Mouse (Mus musculus): ENCODE data around the gene Cdh16. TPM values are rescaled to one million over a fixed set of nuclear protein-coding genes. Genes with fewer than 3 reads are reported as not detected.
A peak's percentile ranks its signal among the peaks of the same experiment; 100 is the strongest.

Cdh16 gene
- polyA plus RNA-seq, 1 experiment from 2014 or later, result not detected

DNA sequence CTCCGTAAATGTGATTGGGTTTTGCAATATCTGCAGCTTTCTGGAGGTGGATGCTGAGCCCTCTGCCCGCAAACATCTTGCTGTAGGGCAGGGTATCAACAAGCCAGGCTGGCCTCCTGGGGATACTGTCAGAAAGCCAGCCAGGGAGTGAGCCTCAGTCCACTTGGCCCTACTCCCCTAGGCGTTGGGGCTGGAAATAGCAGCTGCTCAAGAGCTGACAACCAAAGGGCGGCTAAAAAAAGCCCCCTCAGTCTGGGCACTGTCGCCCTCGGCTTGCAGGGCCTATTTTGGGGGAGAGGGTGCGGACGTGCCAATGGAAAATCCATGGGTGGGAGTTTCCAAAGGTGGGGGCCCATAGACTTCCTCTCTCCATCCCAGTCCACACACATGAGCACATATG is 15.0 kb downstream of the Cdh16 start:
- no peaks in the 10 kb centered on the region for H3K9me3 ChIP-seq (replicated peaks)
- H3K36me3 ChIP-seq, result no peaks in the 10 kb centered on the region
- no peak overlapping the region for H3K9ac ChIP-seq
- H3K4me2 ChIP-seq (replicated peaks), result no peak overlapping the region
- WGBS, result 80% methylated on average over 8 of the region's 8 CpGs
- no peak for ATAC-seq (ENCODE audit: low FRiP score)
- no peak overlapping the region for H3K4me3 ChIP-seq
- no peak overlapping the region for H3K27ac ChIP-seq
- H3K27me3 ChIP-seq, result no peaks in the 10 kb centered on the region; the same call in 1 of the 2 replicates
- 0 out of 2 replicates have a peak, but pooled peaks cover 4% of the 10 kb centered on the region for H3K4me1 ChIP-seq

DNA sequence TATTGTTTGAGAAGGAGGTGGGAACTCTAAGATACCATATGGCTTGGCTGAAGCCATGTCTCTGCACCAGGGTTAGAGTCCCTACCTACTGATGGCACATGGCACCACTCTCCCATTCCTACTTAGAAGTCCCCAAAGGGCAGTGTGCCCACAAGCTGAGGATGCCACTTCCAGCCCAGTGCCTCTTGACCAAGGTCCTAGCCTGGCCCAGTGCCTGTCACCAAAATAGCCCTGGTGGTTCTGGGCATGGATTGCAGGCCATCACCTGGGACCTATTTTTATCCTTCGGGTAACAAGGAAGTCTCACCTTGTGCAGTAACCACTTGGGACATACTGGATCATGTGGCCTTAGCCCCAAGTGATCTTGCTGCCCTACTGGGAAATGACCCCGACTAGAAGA is 16.3 kb downstream of the Cdh16 start:
- no peaks in the 10 kb centered on the region; the same call in 1 of the 2 replicates for H3K27me3 ChIP-seq
- H3K4me2 ChIP-seq (replicated peaks), result no peak overlapping the region
- no peaks in the 10 kb centered on the region for H3K36me3 ChIP-seq
- H3K9me3 ChIP-seq (replicated peaks), result no peaks in the 10 kb centered on the region
- H3K27ac ChIP-seq, result no peak overlapping the region
- H3K9ac ChIP-seq, result no peak overlapping the region
- WGBS, result 76% methylated on average over 2 of the region's 2 CpGs
- ATAC-seq (ENCODE audit: low FRiP score), result no peak
- H3K4me1 ChIP-seq, result 0 out of 2 replicates have a peak, but pooled peaks cover 4% of the 10 kb centered on the region
- H3K4me3 ChIP-seq, result no peak overlapping the region

DNA sequence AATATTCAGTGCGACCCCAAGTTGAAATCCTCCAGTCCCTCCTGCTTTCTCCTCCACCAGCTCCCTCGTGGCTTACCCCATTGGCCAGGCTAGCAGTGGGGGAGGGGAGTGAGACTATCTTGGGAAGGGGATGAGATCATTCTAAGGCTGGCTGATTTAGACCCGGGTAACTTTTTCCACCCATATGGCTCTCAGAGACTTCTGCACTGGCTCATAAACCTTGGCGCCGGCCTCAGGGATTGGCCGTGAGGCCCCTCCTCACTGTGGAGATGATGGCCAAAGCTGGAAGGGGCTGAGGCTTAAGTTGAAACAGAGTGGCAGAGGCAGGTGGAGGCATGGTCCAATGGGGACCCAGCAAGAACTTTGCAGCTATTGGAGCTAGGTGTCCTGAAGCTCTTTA is 17.9 kb downstream of the Cdh16 start:
- Histone ChIP-seq H3K4me3 (no peak overlapping the region), H3K4me1 (peaks cover 9% of the 10 kb centered on the region; the same call in 1 of the 2 replicates), H3K27ac (no peak overlapping the region), H3K4me2 (replicated peaks) (no peak overlapping the region), H3K9me3 (replicated peaks) (no peaks in the 10 kb centered on the region), H3K36me3 (no peaks in the 10 kb centered on the region), H3K27me3 (peaks cover 3% of the 10 kb centered on the region; the same call in 1 of the 2 replicates), H3K9ac (no peak overlapping the region)
- WGBS, result 59% methylated on average over 6 of the region's 6 CpGs
- no peak for ATAC-seq (ENCODE audit: low FRiP score)

DNA sequence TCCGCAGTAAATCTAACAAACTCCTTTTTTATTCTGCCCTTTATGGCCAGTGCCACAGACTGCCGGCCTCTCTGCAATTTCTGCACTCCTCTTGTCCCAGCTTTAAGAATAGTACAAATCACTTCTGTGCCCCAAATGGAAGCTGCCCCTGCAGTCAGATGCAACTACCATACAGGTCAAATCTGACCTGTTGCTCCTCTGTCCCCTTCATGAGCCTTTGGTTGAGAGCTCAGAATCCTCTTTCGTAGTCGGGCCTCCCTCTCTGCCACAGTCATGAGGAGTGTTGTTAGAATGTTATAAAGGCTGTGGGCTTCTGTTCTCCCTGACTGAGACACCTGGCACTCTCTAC is 21.0 kb downstream of the Cdh16 start:
- H3K27ac ChIP-seq, result no peak overlapping the region
- H3K27me3 ChIP-seq, result peaks cover 7% of the 10 kb centered on the region; the same call in 1 of the 2 replicates
- no peak overlapping the region for H3K4me2 ChIP-seq (replicated peaks)
- no peak for ATAC-seq (ENCODE audit: low FRiP score)
- H3K36me3 ChIP-seq, result no peaks in the 10 kb centered on the region
- H3K9me3 ChIP-seq (replicated peaks), result no peaks in the 10 kb centered on the region
- H3K4me3 ChIP-seq, result no peak overlapping the region
- H3K9ac ChIP-seq, result no peak overlapping the region
- 77% methylated on average over 4 of the region's 4 CpGs for WGBS
- H3K4me1 ChIP-seq, result peaks cover 4% of the 10 kb centered on the region; the same call in 1 of the 2 replicates

DNA sequence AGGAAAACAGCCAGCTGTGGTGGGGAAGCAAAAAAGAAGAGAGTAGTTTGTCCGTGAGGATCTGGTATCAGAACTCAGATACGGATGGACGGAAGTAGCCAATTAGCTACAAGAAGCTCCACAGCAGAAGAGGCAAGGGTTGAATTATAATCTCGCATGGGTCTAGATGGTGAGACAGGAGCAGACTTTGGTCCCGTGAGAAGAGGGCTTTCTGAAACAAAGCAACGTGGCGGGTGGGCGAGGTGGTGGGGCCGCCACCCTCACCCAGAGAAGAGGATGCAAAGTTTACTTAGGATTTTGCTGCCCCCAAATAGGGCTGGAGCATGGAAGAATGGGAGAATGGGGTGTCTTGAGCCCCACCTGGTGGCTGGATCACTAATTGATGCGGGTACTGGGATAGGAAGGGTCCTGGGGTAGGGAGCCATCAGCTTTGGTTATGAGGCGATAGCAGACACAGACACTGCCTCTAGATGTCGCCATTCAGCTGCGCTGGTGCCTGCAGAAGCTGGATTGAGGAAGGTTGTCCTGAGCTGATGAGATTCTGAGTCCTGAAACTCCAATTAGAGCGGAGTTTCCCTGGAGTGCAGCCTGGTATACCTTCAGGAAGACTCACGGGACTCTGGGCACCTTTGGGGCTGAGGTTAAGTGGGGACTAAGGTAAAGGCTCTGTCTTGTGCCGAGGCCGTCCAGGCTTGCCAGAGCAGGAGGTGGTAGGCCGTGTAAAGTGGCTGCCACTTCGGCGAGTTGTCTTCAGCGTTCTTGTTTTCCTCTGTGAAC is 21.5 kb downstream of the Cdh16 start:
- peak overlapping the region; percentile 43 for H3K4me2 ChIP-seq (replicated peaks)
- no peaks in the 10 kb centered on the region for H3K9me3 ChIP-seq (replicated peaks)
- ATAC-seq (ENCODE audit: low FRiP score), result peak; percentile 92
- H3K27me3 ChIP-seq, result peaks cover 7% of the 10 kb centered on the region; the same call in 1 of the 2 replicates
- peak overlapping the region; percentile 6; the same call in 1 of the 2 replicates for H3K4me3 ChIP-seq
- peaks cover 4% of the 10 kb centered on the region; the same call in 1 of the 2 replicates for H3K4me1 ChIP-seq
- H3K9ac ChIP-seq, result peak overlapping the region; percentile 9; the same call in 1 of the 2 replicates
- WGBS, result 23% methylated on average over 21 of the region's 21 CpGs
- H3K36me3 ChIP-seq, result no peaks in the 10 kb centered on the region
- H3K27ac ChIP-seq, result no peak overlapping the region

DNA sequence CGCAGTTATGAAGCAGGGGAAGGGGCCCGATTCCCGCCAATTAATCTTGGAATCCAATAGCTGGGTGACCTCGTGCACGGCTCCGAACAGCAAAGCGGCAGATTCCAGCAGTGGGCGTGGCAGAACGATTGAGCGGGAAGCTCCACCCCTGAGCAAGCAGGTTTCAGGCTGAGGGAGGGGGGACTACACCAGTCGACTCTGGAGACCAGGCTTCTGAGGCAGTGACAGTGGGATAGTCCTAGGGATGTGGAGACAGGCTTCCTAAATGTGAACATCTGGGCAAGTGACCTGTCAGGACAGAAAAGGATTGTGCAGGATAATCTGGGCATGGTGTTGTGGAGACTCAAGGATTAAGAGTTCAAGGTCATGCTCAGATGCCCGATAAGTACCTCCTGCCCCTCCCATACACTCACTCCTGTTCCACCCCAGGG is 22.2 kb downstream of the Cdh16 start:
- H3K4me2 ChIP-seq (replicated peaks), result peak overlapping the region; percentile 43
- peak; percentile 43; the same call in 1 of the 2 replicates for ATAC-seq (ENCODE audit: low FRiP score)
- peaks cover 7% of the 10 kb centered on the region; the same call in 1 of the 2 replicates for H3K27me3 ChIP-seq
- no peak overlapping the region for H3K27ac ChIP-seq
- H3K9ac ChIP-seq, result no peak overlapping the region
- peak overlapping the region; percentile 6 for H3K4me3 ChIP-seq
- no peaks in the 10 kb centered on the region for H3K9me3 ChIP-seq (replicated peaks)
- H3K36me3 ChIP-seq, result no peaks in the 10 kb centered on the region
- WGBS, result 1% methylated on average over 12 of the region's 12 CpGs
- peaks cover 4% of the 10 kb centered on the region; the same call in 1 of the 2 replicates for H3K4me1 ChIP-seq

DNA sequence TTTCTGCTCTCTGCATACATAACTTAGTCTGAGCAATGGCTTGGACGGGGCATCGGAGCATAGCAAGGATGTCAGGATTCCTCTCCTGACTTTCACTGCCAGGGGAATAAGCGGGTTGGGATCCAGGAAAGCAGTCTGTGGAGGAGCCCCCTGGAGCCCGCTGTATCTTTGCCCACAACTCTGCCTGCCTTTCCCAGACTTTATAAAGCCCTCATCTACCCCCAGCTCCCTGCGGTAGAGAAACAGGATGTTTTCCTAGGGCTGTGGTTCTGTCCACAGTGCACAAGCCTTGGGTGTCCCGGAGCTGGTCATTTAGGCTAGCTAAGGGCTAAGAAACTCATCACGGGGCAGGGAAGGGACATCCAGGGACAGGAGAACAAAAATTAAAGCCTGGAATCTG is 22.8 kb downstream of the Cdh16 start:
- Histone ChIP-seq H3K27me3 (peaks cover 7% of the 10 kb centered on the region; the same call in 1 of the 2 replicates), H3K9ac (no peak overlapping the region), H3K4me3 (no peak overlapping the region), H3K4me2 (replicated peaks) (no peak overlapping the region), H3K4me1 (peaks cover 4% of the 10 kb centered on the region; the same call in 1 of the 2 replicates), H3K27ac (no peak overlapping the region), H3K9me3 (replicated peaks) (no peaks in the 10 kb centered on the region), H3K36me3 (peaks cover under 1% of the 10 kb centered on the region; the same call in 1 of the 2 replicates)
- no peak for ATAC-seq (ENCODE audit: low FRiP score)
- WGBS, result 27% methylated on average over 7 of the region's 7 CpGs

DNA sequence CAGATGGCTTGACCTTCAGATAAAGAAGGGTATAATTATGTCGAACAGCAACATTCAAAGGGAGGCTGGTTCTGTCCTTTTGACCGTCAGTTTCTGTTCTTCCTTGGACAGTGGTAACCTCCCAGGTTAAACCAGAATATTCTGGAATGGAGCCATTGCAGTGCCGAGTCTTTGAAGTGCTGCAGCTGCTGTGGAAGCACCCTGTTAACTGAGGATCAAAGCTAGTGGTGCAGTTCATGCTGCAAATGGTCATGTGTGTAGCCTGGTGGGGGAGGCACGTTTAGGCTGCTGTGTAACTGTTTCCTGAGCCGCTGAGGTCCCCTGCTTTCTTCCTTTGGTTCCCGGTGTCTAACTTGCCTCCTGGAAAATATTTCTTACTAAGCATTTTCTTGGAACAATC is 25.7 kb downstream of the Cdh16 start:
- no peak overlapping the region for H3K4me2 ChIP-seq (replicated peaks)
- peaks cover 7% of the 10 kb centered on the region; the same call in 1 of the 2 replicates for H3K27me3 ChIP-seq
- H3K36me3 ChIP-seq, result peaks cover 21% of the 10 kb centered on the region
- H3K4me3 ChIP-seq, result no peak overlapping the region
- no peak overlapping the region for H3K9ac ChIP-seq
- ATAC-seq (ENCODE audit: low FRiP score), result no peak
- H3K4me1 ChIP-seq, result peaks cover 4% of the 10 kb centered on the region; the same call in 1 of the 2 replicates
- 76% methylated on average over 6 of the region's 6 CpGs for WGBS
- no peak overlapping the region for H3K27ac ChIP-seq
- no peaks in the 10 kb centered on the region for H3K9me3 ChIP-seq (replicated peaks)

DNA sequence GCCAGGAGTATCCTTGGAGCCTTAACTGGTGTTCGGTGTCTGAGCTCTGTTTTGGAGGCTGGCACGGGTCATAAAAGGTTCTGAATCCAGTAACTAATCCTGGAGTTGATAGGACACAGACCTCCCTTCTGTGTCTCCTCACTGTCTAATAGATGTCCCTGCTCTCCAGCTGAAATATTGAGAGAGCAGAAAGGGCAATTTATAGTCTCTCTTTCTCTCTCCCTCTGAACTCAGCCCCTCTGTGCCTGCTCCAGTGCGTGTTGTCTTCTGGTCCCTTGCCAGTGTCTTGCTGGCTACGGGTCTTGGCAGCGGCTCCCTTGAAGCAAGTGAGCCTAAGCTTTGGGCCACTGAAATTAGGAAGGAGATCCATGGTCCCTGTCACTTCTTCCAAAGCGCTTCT is 26.5 kb downstream of the Cdh16 start:
- ATAC-seq (ENCODE audit: low FRiP score), result no peak
- no peak overlapping the region for H3K4me2 ChIP-seq (replicated peaks)
- no peak overlapping the region for H3K4me3 ChIP-seq
- H3K27ac ChIP-seq, result no peak overlapping the region
- peaks cover 7% of the 10 kb centered on the region; the same call in 1 of the 2 replicates for H3K27me3 ChIP-seq
- peaks cover 4% of the 10 kb centered on the region; the same call in 1 of the 2 replicates for H3K4me1 ChIP-seq
- 88% methylated on average over 6 of the region's 6 CpGs for WGBS
- H3K9me3 ChIP-seq (replicated peaks), result no peaks in the 10 kb centered on the region
- peaks cover 22% of the 10 kb centered on the region for H3K36me3 ChIP-seq
- no peak overlapping the region for H3K9ac ChIP-seq

DNA sequence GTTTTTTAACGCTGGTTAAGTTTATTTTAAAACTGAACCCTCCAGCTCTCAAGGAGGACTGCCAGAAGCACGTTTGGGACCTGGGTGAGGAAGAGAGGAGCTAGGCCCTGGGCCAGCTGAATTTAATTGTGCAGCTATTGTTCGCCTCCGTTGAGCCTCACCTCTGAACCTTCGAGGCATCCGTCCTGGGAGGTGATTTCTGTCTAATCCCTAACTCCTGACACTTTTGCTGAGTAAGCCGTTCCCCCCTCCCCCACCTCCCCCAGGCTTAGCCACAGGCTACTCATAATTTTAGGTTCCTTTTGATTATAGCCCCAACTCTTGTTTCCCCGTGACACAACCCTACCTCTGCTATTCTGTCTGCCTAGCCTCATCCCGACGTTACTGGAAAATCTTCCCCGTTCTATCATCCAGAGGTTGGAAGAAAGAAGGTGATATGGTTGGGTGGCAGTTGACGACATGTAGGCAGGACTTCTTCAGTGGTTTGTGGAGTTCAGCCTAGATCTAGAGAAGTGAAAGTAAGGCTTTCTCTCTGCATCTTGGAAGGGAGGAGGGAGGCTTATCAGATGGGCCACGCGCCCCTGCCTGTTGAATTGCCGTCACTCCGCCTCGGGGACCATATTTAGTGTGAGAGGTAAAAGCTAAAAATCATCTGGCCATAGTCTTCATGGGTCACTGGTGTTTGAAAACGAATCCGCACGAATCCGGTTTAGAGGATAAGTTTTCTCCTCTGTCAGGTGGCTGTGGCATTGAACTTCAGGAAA is 28.2 kb downstream of the Cdh16 start:
- H3K9me3 ChIP-seq (replicated peaks), result no peaks in the 10 kb centered on the region
- peaks cover 9% of the 10 kb centered on the region for H3K4me1 ChIP-seq
- no peak overlapping the region for H3K9ac ChIP-seq
- H3K27ac ChIP-seq, result no peak overlapping the region
- H3K4me3 ChIP-seq, result no peak overlapping the region
- WGBS, result 86% methylated on average over 21 of the region's 21 CpGs
- no peak overlapping the region for H3K4me2 ChIP-seq (replicated peaks)
- 0 out of 2 replicates have a peak, but pooled peaks cover under 1% of the 10 kb centered on the region for H3K27me3 ChIP-seq
- no peak for ATAC-seq (ENCODE audit: low FRiP score)
- H3K36me3 ChIP-seq, result peaks cover 22% of the 10 kb centered on the region

DNA sequence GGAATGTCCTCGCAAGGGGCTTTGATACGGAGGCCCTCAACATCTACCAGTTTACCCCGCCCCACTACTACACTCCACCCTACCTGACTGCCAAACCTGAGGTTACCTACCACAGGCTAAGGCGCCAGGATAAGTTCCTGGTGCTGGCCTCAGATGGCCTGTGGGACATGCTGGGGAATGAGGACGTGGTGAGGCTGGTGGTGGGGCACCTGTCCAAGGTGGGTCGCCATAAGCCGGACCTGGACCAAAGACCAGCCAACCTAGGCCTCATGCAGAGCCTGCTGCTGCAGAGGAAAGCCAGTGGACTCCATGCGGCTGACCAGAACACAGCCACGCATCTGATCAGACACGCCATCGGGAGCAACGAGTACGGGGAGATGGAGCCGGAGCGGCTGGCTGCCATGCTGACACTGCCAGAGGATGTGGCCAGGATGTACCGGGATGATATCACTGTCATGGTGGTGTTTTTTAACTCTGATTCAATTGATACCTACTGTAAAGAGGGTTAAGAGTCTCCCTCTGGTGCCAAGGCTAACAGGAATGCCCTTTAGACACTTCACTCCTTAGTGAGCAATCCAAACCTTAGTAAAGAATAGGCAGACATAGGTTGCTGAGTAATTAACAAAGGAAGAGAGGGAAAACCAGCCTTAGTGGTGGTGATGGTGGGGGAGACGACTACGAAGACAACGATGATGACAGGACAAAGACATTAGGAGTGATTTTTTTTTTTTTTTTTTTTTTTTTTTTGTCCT is 29.4 kb downstream of the Cdh16 start:
- 96% methylated on average over 19 of the region's 19 CpGs for WGBS
- H3K4me2 ChIP-seq (replicated peaks), result no peak overlapping the region
- no peak overlapping the region for H3K27ac ChIP-seq
- H3K4me3 ChIP-seq, result no peak overlapping the region
- H3K4me1 ChIP-seq, result peaks cover 9% of the 10 kb centered on the region
- H3K9me3 ChIP-seq (replicated peaks), result no peaks in the 10 kb centered on the region
- no peaks in the 10 kb centered on the region for H3K27me3 ChIP-seq
- no peak overlapping the region for H3K9ac ChIP-seq
- peaks cover 22% of the 10 kb centered on the region for H3K36me3 ChIP-seq
- ATAC-seq (ENCODE audit: low FRiP score), result no peak
